Mouse (Mus musculus) heart, embryonic 14.5 days (tissue): Measurements from ENCODE around the gene Car9. TPM values are rescaled to one million over a fixed set of nuclear protein-coding genes. Genes with fewer than 3 reads are reported as not detected.

Experiments
- ATAC-seq: fragments of 200-750 bp; cut with Nextera tagmentation; 2 replicates; pipeline ENCODE4 v1.8.0; 2017; ENCODE audit warnings: low read depth, moderate TSS enrichment; ENCODE audit not compliant: insufficient number of reproducible peaks, insufficient read depth, low FRiP score
- H3K27ac ChIP-seq, 2 experiments: fragments of 200-500 bp in 1 of 2; fragments of 300-500 bp in 1 of 2; sonication (generic) in 1 of 2; replicated peaks in 1 of 2; 2 replicates each; pipeline ENCODE4 v1.5.1; 2012 to 2014; ENCODE audit warnings: low read depth in 2 of 2, low read length in 2 of 2, control low read depth in 1 of 2, mild to moderate bottlenecking in 1 of 2, mixed read lengths in 1 of 2; ENCODE audit not compliant: control insufficient read depth in 1 of 2, insufficient read depth in 1 of 2
- H3K27me3 ChIP-seq: fragments of 300-500 bp; sonication (generic); 2 replicates; pipeline ENCODE4 v1.6.1; 2014; ENCODE audit warnings: mild to moderate bottlenecking, low read length, control low read depth; ENCODE audit not compliant: control insufficient read depth, insufficient read depth
- H3K36me3 ChIP-seq: fragments of 300-500 bp; sonication (generic); 2 replicates; pipeline ENCODE4 v1.6.1; 2014; ENCODE audit warnings: mild to moderate bottlenecking, control low read depth, low read length, mixed read lengths; ENCODE audit not compliant: control insufficient read depth, insufficient read depth
- H3K4me1 ChIP-seq, 2 experiments: fragments of 200-500 bp in 1 of 2; fragments of 300-500 bp in 1 of 2; sonication (generic) in 1 of 2; 2 replicates each; pipeline ENCODE4 v1.6.1; 2012 to 2014; ENCODE audit warnings: low read length in 2 of 2, control low read depth in 1 of 2, mixed read lengths in 1 of 2; ENCODE audit not compliant: control insufficient read depth in 2 of 2, insufficient read depth in 2 of 2
- H3K4me2 ChIP-seq: fragments of 300-500 bp; sonication (generic); 2 replicates; pipeline ENCODE4 v1.6.1; 2014; ENCODE audit warnings: mild to moderate bottlenecking, low read length
- H3K4me3 ChIP-seq, 2 experiments: fragments of 200-500 bp in 1 of 2; fragments of 300-500 bp in 1 of 2; sonication (generic) in 1 of 2; 2 replicates each; pipeline ENCODE4 v1.5.1; 2012 to 2014; ENCODE audit warnings: low read length in 2 of 2, mild to moderate bottlenecking in 2 of 2, control low read depth in 1 of 2, low read depth in 1 of 2, moderate library complexity in 1 of 2; ENCODE audit not compliant: control insufficient read depth in 1 of 2, insufficient read depth in 1 of 2
- H3K9ac ChIP-seq: fragments of 300-500 bp; sonication (generic); 2 replicates; pipeline ENCODE4 v1.6.1; 2014; ENCODE audit warnings: mild to moderate bottlenecking, low read length
- H3K9me3 ChIP-seq: fragments of 300-500 bp; sonication (generic); 2 replicates; pipeline ENCODE4 v1.6.1; 2016; ENCODE audit warnings: low read length, control low read depth; ENCODE audit not compliant: control insufficient read depth
- WGBS: fragments of 180-500 bp; shearing (Covaris S2); extraction: QIAGEN DNeasy Blood & Tissue Kit; methylation state at CpG from one replicate; pipeline ENCODE4 v1.1.7; 2014; 5-methylcytosine and 5-hydroxymethylcytosine counted together
- polyA plus RNA-seq: library from polyadenylated mRNA; unstranded; fragments of >200 nt; fragmentation: Nextera tagmentation; extraction: Ambion mirVana; gene quantifications from 2 replicates; pipeline ENCODE4 v1.2.1, GENCODE M21; 2014

Car9 gene
- polyA plus RNA-seq, 1 experiment from 2014 or later: 2.4 TPM

DNA sequence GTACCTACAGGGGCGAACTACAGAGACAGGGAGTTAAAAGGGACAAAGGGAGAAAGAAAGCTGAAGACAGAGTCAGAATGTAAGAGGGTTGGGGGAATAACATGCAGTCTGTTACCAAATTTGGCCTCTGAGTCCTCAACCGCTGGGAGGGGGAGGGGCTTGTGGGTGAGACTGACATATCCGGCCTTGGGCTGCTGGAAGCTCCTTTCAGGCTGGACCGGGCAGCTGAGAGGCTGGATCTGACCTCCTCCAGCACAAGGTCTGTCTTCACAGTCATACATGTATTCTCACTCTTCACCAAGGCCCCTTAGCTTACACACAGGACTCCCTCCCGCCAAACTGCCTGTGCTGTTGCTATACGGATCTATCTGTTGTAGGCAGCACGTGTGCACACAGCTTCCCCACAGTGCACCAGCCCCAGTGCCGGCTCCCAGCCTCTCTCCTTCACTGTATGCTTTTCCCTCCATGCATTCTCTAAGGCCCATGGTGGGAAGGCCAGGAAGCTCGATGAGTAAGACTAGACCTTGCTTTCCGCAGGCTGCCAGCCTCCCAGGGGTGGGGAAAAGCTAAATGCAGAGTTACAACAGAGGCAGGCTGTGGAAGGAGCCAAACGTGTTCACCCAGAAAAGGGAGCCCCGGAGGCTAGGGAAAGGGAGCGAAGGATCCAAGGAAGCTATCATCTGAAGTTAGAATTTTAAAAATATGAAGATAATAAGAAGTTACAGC lies 52.0 kb downstream of the Car9 start:
- peaks cover 37 to 53% of the 10 kb centered on the region in 2 experiments for H3K4me1 ChIP-seq
- ATAC-seq: peak; percentile 26
- H3K9ac ChIP-seq: peak overlapping the region; percentile 99
- H3K36me3 ChIP-seq: peaks cover 47% of the 10 kb centered on the region
- H3K4me3 ChIP-seq: peak overlapping the region; percentile 23 to 93
- no peaks in the 10 kb centered on the region for H3K9me3 ChIP-seq
- peak overlapping the region; percentile 88 for H3K4me2 ChIP-seq
- peak overlapping the region; percentile 97 to 100 for H3K27ac ChIP-seq
- WGBS: 9% methylated on average over 13 of the region's 13 CpGs
- no peaks in the 10 kb centered on the region for H3K27me3 ChIP-seq

DNA sequence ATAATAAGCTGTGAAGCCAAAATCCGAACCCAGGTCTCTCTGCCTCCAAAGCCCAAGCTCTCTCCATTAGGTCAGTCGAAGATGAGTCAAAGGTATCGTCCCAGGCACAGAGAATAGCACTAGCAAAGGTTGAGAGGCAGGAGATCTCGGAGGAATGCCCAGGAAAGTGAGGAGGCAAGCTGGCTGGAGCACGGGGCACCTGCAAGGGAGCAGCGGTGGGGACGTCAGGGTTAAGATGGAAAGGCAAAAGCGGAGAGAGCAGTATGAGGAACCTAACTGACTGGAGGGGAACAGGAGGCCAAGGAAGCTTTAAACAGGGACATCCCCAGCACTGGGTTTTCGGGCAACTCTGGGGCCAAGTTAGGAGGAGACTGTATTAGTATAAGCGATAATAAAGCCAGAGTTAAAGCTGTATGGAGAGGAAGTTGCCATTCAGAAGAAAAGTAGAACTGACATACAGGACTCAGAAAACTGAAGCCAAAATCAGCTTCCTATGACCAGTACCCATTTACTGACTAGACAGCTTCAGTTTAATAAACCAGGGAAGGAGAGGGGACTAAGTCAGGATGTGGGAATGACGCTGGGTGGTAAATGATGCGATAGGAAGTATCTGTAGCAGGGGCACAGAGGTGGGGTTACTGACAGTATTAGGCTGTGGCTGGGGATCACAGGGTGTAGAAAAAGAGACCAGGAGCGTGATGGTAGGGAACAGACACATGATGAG lies 52.9 kb downstream of the Car9 start:
- Histone ChIP-seq H3K4me3 (peak overlapping the region; percentile 41 to 93), H3K36me3 (peaks cover 42% of the 10 kb centered on the region), H3K27me3 (no peaks in the 10 kb centered on the region), H3K27ac (peak overlapping the region; percentile 79 to 100), H3K9me3 (no peaks in the 10 kb centered on the region), H3K4me2 (peak overlapping the region; percentile 88), H3K9ac (peak overlapping the region; percentile 99), H3K4me1 (peaks cover 39 to 58% of the 10 kb centered on the region in 2 experiments)
- ATAC-seq: no peak
- WGBS: 49% methylated on average over 13 of the region's 13 CpGs

DNA sequence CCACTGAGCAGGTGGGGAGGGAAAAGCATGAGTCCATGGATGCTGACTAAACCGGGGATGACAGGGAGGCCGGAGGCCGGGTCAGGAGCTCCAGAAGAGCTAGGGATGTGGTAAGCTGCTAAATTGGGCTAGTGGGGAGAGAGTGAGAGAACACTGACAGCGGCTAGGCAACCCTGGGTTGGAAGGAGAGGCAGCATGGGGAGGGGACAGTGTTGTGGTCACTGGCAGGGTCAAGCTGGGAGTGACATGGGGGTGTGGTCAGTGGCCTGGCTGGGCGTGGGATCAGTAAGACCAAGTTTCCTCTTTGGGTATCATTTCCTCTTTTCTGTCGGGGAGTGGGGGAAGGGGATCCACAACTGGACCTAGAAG lies 53.5 kb downstream of the Car9 start:
- H3K4me2 ChIP-seq: peak overlapping the region; percentile 88
- peak overlapping the region; percentile 41 to 93 for H3K4me3 ChIP-seq
- H3K9me3 ChIP-seq: no peaks in the 10 kb centered on the region
- H3K4me1 ChIP-seq: peaks cover 39 to 58% of the 10 kb centered on the region in 2 experiments
- H3K27ac ChIP-seq: peak overlapping the region; percentile 79 to 100
- H3K9ac ChIP-seq: peak overlapping the region; percentile 99
- H3K36me3 ChIP-seq: peaks cover 42% of the 10 kb centered on the region
- H3K27me3 ChIP-seq: no peaks in the 10 kb centered on the region
- 4% methylated on average over 6 of the region's 6 CpGs for WGBS
- no peak for ATAC-seq

DNA sequence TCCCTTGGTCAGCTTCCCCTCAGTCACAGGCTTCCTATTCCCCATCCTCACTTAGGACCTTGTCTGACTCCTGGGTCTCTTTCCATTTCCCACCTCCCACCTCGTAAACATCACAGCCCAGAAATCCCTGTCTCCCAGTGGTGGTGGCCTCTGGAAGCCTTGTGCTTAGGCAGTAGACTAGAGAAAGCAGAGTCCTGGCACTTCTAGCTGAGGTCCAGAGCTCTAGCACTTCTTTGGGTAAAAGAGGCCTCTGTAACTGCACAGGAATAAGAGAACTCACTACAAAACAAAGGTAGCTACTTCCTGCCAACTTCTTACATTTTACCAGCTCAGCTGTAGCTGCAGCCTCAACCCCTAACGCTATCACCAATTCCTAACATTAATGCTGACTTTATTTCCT lies 54.2 kb downstream of the Car9 start:
- ATAC-seq: no peak
- H3K9ac ChIP-seq: peak overlapping the region; percentile 99
- H3K4me1 ChIP-seq: peaks cover 39 to 58% of the 10 kb centered on the region in 2 experiments
- WGBS: 13% methylated on average over 2 of the region's 2 CpGs
- H3K9me3 ChIP-seq: no peaks in the 10 kb centered on the region
- no peaks in the 10 kb centered on the region for H3K27me3 ChIP-seq
- H3K4me3 ChIP-seq: peak overlapping the region; percentile 52 to 93
- peak overlapping the region; percentile 88 for H3K4me2 ChIP-seq
- peak overlapping the region; percentile 79 to 100 for H3K27ac ChIP-seq
- peaks cover 42% of the 10 kb centered on the region for H3K36me3 ChIP-seq

DNA sequence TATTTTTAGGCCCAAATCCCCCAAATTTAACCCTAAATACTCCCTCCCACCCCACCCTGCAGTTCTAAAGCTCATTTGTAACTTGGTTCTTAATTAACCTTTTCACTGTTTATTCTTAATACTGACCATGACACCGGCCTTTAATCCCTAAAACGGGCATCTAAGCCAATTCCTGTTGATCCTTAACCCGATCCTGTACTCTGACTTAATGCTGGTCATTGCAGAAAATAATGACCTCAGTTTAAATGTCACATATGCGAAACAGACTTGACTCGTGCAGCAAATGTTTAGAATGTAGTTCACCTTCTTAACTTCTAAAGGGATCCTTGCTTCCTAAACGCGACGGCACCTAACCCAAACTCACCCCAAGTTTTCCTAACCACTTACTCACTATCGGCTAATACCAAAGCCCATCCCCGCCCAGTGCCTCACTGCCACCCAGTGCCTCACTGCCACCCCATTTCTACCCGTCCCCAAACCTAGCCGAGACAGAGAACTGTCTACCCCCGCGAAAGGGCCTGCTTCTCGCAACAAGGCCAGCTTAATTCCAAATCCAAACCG lies 54.8 kb downstream of the Car9 start:
- H3K27me3 ChIP-seq: no peaks in the 10 kb centered on the region
- WGBS: 1% methylated on average over 16 of the region's 16 CpGs
- H3K4me1 ChIP-seq: peaks cover 39 to 58% of the 10 kb centered on the region in 2 experiments
- peak overlapping the region; percentile 93 to 99 for H3K4me3 ChIP-seq
- peak overlapping the region; percentile 99 for H3K9ac ChIP-seq
- ATAC-seq: no peak
- H3K9me3 ChIP-seq: no peaks in the 10 kb centered on the region
- peak overlapping the region; percentile 100 for H3K27ac ChIP-seq
- peaks cover 42% of the 10 kb centered on the region for H3K36me3 ChIP-seq
- peak overlapping the region; percentile 88 for H3K4me2 ChIP-seq

DNA sequence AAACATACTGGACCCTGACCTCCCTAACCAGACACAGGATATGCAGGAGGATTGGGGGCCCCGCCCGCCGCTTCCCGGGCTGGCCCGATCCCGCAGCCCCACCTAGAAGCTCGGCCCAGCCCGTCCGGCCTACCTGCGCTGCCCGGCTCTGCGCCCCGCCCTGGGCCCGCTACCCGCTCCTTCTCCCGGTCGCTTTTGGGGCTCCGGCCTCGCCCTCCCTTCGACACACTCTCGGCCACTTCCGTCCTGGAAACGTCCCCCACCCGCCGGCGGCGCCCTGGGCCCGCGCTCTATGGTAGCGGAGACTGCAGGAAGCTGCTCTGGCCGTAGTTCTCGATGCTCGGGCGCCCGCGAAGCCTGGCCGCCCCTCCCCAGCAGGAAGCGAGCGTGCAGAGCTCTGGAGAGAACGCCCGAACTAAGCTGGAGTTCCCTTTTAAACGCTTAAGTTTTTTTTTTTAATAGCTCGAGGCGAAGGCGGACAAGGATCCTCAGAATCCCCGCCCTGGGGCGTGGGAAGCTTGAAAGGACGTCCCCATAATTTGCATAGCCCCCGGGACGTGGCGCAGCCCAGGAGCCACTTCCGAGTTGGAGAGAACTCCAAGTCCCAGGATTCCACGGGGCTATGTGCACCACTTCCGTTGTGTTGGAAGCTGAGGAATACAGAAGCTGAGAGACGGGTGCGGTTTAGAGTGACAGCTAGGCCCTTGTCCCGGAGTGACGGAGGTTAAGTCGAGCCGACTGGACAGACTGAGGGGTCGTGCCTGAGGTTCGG lies 55.4 kb downstream of the Car9 start, which contains the start of the genes Creb3 and Tln1:
TSS of gene Creb3 (plus strand) at position 336 of the 772 bp plus-strand sequence.
TSS of gene Tln1 (minus strand) at position 695 of the 772 bp plus-strand sequence.
- ATAC-seq: peak; percentile 85
- peaks cover 42% of the 10 kb centered on the region for H3K36me3 ChIP-seq
- no peaks in the 10 kb centered on the region for H3K27me3 ChIP-seq
- WGBS: 0% methylated on average over 62 of the region's 62 CpGs
- peak within 1 kb of the TSS; percentile 88 for H3K4me2 ChIP-seq
- H3K4me3 ChIP-seq: peak within 1 kb of the TSS; percentile 93 to 99
- H3K27ac ChIP-seq: peak within 1 kb of the TSS; percentile 100
- H3K9ac ChIP-seq: peak within 1 kb of the TSS; percentile 99
- H3K9me3 ChIP-seq: no peaks in the 10 kb centered on the region
- peaks cover 38 to 54% of the 10 kb centered on the region in 2 experiments for H3K4me1 ChIP-seq
